Mouse (Mus musculus): ENCODE measurements around the gene Thop1.

GRCm38 (mm10) chr10:81077916-81078315 lies 8.1 kb downstream of the Thop1 start:
- TF ChIP-seq CTCF (IDR thresholded peaks at IDR 0.05; ENCODE audit: low read depth, low read length), result no peak
- TF ChIP-seq POLR2A (IDR thresholded peaks at IDR 0.05; ENCODE audit: borderline replicate concordance, low read depth, low read length), result no peak

Data from bone marrow macrophage, adult 2 months (primary cell).